Mouse (Mus musculus): Measurements from ENCODE around the gene Car4.

DNA sequence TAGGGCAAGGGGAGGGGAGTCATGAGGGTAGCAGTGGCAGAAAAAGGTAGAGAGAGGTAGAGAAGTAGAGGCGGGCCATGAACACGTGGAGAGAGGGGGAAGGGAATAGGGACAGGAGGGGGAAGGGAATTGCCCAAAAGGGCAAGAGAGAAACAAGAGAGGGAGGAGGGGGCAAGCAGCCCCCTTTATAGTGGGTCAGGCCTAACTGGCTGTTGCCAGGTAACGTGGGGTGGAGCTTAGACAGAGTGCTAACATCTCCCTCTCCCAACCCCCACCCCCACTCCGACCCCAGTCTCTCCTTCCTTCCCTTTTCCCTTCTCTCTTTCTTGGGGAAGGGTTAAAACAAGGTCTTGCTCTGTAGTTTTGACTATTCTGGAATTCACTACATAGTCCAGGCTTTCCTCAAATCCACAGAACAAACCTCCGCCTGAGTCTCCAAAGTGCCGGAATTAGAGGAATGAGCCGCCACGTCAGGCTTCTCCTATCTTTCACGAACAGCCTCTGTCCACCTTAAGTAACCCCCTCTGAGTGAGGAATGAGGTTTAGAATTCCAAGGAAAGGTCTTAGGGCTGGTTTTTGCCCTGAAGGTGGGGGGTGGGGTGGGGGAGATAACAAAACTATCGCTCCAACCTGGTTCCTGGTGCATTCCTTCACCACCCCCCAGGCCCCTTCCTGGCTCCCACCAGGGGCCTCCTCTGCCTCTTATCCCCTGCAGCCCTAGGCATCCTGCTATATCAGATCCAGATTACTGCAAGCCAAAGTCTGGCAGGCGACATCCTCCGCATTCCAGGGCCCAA is 12.7 kb upstream of the Car4 start:
- no peak for TF ChIP-seq POLR2A (IDR thresholded peaks at IDR 0.05; ENCODE audit: control insufficient read depth, low read depth, low read length)
- TF ChIP-seq CTCF (IDR thresholded peaks at IDR 0.05; ENCODE audit: control insufficient read depth, insufficient read depth, insufficient replicate concordance, low read depth, low read length): no peak

Data from testis, adult 2 months (tissue).